Mouse (Mus musculus) midbrain, postnatal 0 days (tissue): ENCODE measurements at regions not wholly inside any gene's neighbourhood (a gene's known extent, or its start where the extent isn't known, plus 50 kb on each side); places are given as distances from the start of the nearest gene placed in this dataset.
A peak's percentile ranks its signal among the peaks of the same experiment; 100 is the strongest.
"Not testable (repeated sequence)": the region's sequence is repeated elsewhere in the genome, so short reads cannot be mapped to it uniquely, and the experiment has no call there.

Experiments
- ATAC-seq: fragments of 200-750 bp; cut with Nextera tagmentation; 2 replicates; pipeline ENCODE4 v1.8.0; 2017; ENCODE audit warnings: moderate number of reproducible peaks, mild to moderate bottlenecking, moderate TSS enrichment, moderate library complexity; ENCODE audit not compliant: low FRiP score
- DNase-seq: peaks from one replicate; pipeline ENCODE4 v3.0.0-alpha.2; 2015; ENCODE audit warnings: low spot score
- H3K27ac ChIP-seq: fragments of 300-500 bp; sonication (generic); 2 replicates; pipeline ENCODE4 v1.5.1; 2014; ENCODE audit warnings: low read depth, mild to moderate bottlenecking, low read length, mixed read lengths
- H3K27me3 ChIP-seq: fragments of 300-500 bp; sonication (generic); 2 replicates; pipeline ENCODE4 v1.6.1; 2014; ENCODE audit warnings: low read length, control low read depth, mixed read lengths; ENCODE audit not compliant: insufficient read depth
- H3K36me3 ChIP-seq: fragments of 300-500 bp; sonication (generic); 2 replicates; pipeline ENCODE4 v1.6.1; 2014; ENCODE audit warnings: low read length, control low read depth, mixed read lengths; ENCODE audit not compliant: insufficient read depth
- H3K4me1 ChIP-seq: fragments of 300-500 bp; sonication (generic); 2 replicates; pipeline ENCODE4 v1.6.1; 2014; ENCODE audit warnings: mild to moderate bottlenecking, control low read depth, antibody characterized with exemption, low read length, mixed read lengths; ENCODE audit not compliant: insufficient read depth
- H3K4me2 ChIP-seq: fragments of 300-500 bp; sonication (generic); 2 replicates; pipeline ENCODE4 v1.6.1; 2014; ENCODE audit warnings: low read depth, mild to moderate bottlenecking, low read length, mixed read lengths; ENCODE audit not compliant: poor library complexity, severe bottlenecking
- H3K4me3 ChIP-seq: fragments of 300-500 bp; sonication (generic); 2 replicates; pipeline ENCODE4 v1.5.1; 2014; ENCODE audit warnings: low read depth, mild to moderate bottlenecking, low read length, moderate library complexity
- H3K9ac ChIP-seq: fragments of 300-500 bp; sonication (generic); replicated peaks from 2 replicates; pipeline ENCODE4 v1.6.1; 2014; ENCODE audit warnings: mild to moderate bottlenecking, low read length, moderate library complexity, mixed read lengths; ENCODE audit not compliant: poor library complexity, severe bottlenecking
- H3K9me3 ChIP-seq: fragments of 300-500 bp; sonication (generic); 2 replicates; pipeline ENCODE4 v1.6.1; 2016; ENCODE audit warnings: low read length, control low read depth
- CTCF ChIP-seq: IDR thresholded peaks from 2 replicates; pipeline ENCODE4 v1.5.1; 2016; ENCODE audit warnings: antibody characterized with exemption, mild to moderate bottlenecking
- WGBS: fragments of 180-500 bp; shearing (Covaris S2); extraction: QIAGEN DNeasy Blood & Tissue Kit; methylation state at CpG from one replicate; pipeline ENCODE4 v1.1.7; 2014; 5-methylcytosine and 5-hydroxymethylcytosine counted together

DNA sequence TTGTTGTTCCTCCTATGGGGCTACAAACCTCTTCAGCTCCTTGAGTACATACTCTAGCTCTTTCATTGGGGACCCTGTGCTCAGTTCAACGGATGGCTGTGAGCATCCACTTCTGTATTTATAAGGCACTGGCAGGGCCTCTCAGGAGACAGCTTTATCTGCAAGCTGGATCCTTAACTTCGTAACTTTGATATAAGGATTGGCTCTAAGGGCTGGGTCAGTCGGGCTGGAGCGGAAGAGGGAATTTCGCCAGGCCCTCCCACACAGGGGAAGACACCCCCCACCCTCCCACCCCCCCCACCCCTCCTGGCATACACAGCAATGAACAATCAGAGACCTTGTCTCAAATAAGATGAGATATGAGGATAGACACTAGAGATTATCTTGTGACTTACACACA, 304.3 kb upstream of the Chordc1 start:
- H3K36me3 ChIP-seq = no peaks in the 10 kb centered on the region
- H3K27ac ChIP-seq = no peak overlapping the region
- ATAC-seq (no peak), DNase-seq (peak; percentile 5)
- H3K9me3 ChIP-seq = no peaks in the 10 kb centered on the region
- WGBS = 92% methylated on average over 5 of the region's 5 CpGs
- no peak for TF ChIP-seq CTCF
- no peaks in the 10 kb centered on the region for H3K27me3 ChIP-seq
- no peak overlapping the region for H3K9ac ChIP-seq
- H3K4me3 ChIP-seq = no peak overlapping the region
- no peak overlapping the region for H3K4me2 ChIP-seq
- no peaks in the 10 kb centered on the region for H3K4me1 ChIP-seq

DNA sequence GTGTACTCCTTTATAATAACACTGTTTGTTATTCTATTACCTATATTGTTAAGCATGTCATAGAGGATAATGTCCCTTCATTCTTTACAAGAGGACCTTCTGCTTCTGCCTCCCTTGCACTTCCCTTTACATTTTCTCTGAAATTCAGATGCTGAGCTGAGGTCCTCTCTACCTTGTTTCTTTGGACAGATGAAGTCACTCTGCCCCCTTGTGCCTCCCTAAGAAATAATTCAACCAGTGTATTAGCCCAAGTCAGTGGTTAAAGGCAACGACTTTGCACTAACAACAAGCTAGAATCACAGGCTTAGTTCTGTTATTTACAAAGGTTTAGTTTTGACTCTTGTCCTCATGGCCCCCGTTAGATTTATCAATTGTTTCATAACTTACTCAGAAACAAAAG, 289.4 kb upstream of the Chordc1 start:
- no peak for ATAC-seq
- 40% methylated on average over 2 of the region's 2 CpGs for WGBS

DNA sequence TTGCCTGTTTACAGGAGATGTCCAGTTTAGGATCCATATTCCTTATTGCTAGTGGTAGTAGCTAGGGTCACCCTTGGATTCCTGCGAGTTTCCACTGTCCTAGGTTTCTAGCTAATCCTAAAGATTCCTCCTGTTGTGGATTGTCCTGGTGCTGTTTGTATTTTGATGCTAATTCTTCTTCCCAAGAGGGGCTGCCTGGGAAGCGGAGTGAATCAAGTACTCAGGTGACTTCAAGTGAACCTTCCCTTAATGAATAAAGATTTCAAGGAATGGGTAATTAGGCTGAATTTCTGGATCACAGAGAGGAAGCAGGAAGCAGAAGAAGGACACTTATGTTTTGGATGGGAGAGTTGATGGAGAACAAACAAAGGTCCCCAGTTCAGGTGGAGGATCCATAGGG, 250.6 kb upstream of the Chordc1 start:
- DNase-seq = no peak
- H3K4me1 ChIP-seq = no peaks in the 10 kb centered on the region
- 44% methylated on average over 2 of the region's 2 CpGs for WGBS
- no peak overlapping the region for H3K4me2 ChIP-seq
- H3K27ac ChIP-seq = no peak overlapping the region
- no peak for TF ChIP-seq CTCF
- no peak overlapping the region for H3K4me3 ChIP-seq
- no peak overlapping the region for H3K9ac ChIP-seq
- H3K27me3 ChIP-seq = no peaks in the 10 kb centered on the region
- no peaks in the 10 kb centered on the region for H3K36me3 ChIP-seq
- no peaks in the 10 kb centered on the region for H3K9me3 ChIP-seq
- no peak for ATAC-seq

More for the DNA sequence above, 289.4 kb upstream of the Chordc1 start:
- Histone ChIP-seq H3K4me2 (no peak overlapping the region), H3K4me1 (no peaks in the 10 kb centered on the region), H3K9me3 (no peaks in the 10 kb centered on the region), H3K36me3 (no peaks in the 10 kb centered on the region), H3K9ac (no peak overlapping the region), H3K4me3 (no peak overlapping the region), H3K27me3 (no peaks in the 10 kb centered on the region), H3K27ac (no peak overlapping the region)
- TF ChIP-seq CTCF = peak; percentile 77
- DNase-seq = peak; percentile 63

GRCm38 (mm10) chr9:18042636-18043035, 249.3 kb upstream of the Chordc1 start:
- H3K36me3 ChIP-seq, H3K27me3 ChIP-seq, H3K9me3 ChIP-seq, H3K9ac ChIP-seq, H3K4me2 ChIP-seq, H3K4me1 ChIP-seq, DNase-seq, H3K27ac ChIP-seq, ATAC-seq, H3K4me3 ChIP-seq: not testable (repeated sequence)
- 91% methylated on average over 3 of the region's 3 CpGs for WGBS

GRCm38 (mm10) chr9:18076942-18077341, 215.0 kb upstream of the Chordc1 start:
- Histone ChIP-seq H3K4me1 (no peaks in the 10 kb centered on the region), H3K27ac (no peak overlapping the region), H3K9me3 (no peaks in the 10 kb centered on the region), H3K27me3 (no peaks in the 10 kb centered on the region), H3K4me2 (no peak overlapping the region), H3K9ac (no peak overlapping the region), H3K4me3 (no peak overlapping the region), H3K36me3 (no peaks in the 10 kb centered on the region)
- ATAC-seq (no peak), DNase-seq (no peak)
- no peak for TF ChIP-seq CTCF

- not testable (repeated sequence) for H3K4me2 ChIP-seq, H3K4me1 ChIP-seq, H3K36me3 ChIP-seq, H3K9me3 ChIP-seq, H3K27ac ChIP-seq, H3K9ac ChIP-seq, ATAC-seq, H3K4me3 ChIP-seq, DNase-seq, H3K27me3 ChIP-seq
- WGBS = 85% methylated on average over 5 of the region's 5 CpGs
These were observed 213.5 kb upstream of the Chordc1 start for GRCm38 (mm10) chr9:18078446-18078845.

DNA sequence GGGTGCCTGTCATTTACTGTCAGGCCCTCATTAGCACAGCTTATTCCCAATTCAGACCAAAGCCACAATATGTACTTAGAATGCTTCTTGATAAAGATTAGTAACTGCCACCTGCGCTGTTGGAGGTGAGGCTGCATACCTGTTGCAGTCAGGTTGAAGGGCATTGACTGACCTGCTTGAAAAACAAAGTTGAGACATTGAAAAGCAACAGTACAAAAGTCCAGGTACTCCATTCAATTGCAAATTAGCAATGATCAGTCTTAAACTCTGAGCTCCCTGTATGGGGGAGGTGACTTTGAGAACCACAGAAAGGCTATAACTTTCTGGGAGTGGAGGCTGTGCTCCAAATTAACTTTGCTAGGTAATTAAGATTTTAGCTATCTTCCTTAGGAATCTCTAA, 212.8 kb upstream of the Chordc1 start:
- not testable (repeated sequence) for ATAC-seq, H3K27me3 ChIP-seq, DNase-seq, H3K4me2 ChIP-seq, H3K9me3 ChIP-seq, H3K4me3 ChIP-seq, H3K27ac ChIP-seq, H3K4me1 ChIP-seq, H3K9ac ChIP-seq, H3K36me3 ChIP-seq
- 86% methylated on average over 1 of the region's 1 CpGs for WGBS
